Mouse (Mus musculus): ENCODE data around the gene Cdh13.

The Cdh13 gene

DNA sequence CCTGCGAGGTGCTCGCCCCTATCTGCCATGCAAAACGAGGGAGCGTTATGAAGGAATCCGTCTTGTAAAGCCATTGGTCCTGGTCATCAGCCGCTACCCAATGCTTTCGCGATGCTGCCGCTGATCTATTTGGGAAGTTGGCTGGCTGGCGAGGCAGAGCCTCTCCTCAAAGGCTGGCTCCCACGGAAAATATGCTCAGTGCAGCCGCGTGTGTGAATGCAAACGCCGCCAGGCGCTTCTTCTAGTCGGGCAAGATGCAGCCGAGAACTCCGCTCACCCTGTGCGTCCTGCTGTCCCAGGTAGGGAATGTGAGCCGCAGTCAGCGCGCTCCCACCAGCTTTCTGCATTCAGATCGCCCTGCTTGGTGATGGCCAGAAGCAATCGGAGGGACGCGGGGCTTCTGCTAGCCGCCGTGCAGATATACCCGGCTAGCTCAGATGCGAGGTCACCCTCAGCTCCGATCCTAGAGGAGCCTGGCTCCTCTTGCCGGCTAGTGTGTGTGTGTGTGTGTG, at the start of gene Cdh13:
Cdh13 (plus strand) TSS at position 134 of the 512 bp plus-strand sequence.
- peak; percentile 55 for DNase-seq (ENCODE audit: low spot score)

DNA sequence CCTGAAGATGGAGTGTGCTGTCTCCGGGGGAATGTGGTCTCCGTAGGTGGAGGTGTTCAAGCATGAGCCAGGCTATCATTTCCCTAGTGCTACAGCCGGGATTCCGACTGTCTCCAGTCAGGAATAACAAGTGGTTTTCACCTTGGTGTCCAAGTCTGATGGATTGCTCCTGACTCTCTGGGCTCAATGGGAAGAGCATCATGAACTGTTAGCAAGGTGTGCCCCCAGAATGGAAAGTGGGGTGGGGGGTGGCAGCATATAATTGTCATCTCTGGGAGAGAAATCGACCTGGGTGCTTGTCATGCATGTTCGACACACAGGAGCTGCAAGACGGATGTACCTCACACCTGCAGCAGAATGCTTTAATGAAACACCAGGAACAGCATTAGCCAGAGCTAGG, 47.9 kb upstream of the Cdh13 start:
- DNase-seq (ENCODE audit: low spot score): no peak

DNA sequence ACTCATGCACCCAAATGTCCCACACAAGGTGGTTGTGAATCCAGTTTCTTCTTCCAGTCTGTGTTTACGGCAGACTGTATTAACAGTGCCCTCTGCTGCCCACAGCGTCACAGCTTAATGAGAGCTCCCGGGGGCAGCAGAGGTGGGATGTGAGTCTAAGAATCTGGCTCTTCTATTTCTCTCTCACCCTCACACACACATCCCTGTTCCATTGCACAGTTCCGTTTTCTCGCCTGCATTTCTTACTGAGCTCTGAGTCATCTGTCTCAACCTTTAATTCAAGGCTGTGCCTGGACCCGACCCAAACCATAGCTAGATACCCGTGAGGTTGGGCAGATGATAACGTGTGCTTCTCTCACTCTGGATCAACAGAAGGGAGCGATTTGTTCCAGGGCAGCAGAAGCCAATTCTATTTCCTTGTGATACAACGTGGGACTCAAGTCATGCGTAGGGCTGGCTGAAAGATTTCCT, 46.3 kb upstream of the Cdh13 start:
- DNase-seq (ENCODE audit: low spot score): peak; percentile 37

DNA sequence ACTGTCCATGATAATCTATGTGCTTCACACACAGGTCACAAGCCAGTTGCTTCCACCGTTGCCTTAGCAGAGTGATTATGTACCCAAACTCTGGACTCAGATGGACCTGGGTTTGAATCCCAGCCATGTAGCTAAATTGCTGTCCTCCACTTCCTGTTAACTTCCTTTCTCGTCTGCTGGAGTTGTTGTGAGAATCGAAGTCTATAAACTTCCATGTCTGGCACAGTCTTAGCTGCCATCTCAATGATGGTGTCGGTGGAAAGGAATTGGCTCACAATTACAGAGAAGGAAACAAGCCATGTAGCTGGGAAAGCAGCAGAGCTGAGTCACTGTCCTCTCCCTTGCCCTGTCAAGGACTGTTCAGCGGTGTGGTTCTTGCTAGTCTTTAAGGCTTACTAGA, 45.4 kb upstream of the Cdh13 start:
- no peak for DNase-seq (ENCODE audit: low spot score)

DNA sequence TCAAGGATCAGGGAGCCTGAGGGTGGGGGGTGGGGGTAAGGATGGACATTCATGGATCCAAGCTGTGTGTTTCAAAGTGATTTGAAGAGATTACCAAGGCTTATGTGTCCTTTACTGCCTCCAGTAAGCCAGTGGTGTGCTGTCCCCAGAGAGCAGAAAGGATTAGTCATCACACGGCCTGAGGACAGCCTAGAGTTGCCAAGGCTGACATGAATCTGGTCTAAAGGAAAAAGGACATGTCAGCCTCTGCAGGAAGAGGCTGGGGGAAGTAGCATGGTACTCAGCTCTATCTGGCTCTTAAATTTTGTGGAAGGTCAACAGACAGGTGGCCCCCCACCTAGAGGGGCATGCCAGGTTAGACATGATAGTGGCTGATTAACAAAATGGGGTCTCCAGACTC, 44.3 kb upstream of the Cdh13 start:
- no peak for DNase-seq (ENCODE audit: low spot score)

DNA sequence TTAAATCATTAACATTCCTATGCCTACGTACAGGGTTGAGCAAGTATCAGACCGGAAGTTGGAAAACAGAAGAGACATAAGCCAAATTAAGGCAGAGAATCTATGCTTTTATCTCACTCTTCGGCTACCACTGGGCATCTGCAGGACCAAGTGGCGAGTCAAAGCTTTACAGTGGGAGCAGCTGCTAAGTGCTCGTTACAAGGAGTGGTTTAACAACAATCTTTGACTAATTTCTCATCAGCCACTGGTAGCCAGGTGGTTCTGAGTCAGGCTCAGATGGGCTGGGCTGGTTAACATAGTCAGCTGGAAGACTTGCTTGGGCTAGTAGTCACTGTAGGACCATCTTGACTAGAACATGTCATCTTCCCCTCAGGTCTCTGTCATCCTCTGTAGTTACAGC, 34.2 kb upstream of the Cdh13 start:
- DNase-seq (ENCODE audit: low spot score): no peak

DNA sequence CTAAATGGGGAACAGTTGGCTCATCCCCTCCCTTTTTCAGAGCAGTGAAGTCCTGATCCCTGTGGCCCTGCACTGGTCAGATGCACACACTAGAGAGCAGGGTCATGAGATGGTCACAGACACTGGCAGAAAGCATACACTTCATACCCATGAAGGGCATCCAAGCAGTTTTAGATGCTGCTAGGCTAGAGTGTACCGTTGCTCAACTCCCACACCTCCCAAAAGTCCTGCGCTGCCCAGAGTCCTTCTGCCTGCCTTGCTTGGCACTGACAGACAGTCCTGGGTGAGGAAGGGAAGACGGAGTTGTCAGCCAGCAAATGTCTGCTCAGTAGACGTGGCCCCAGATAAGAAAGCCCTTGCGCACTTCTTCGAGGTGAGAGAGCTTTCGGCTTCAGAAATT, 33.6 kb upstream of the Cdh13 start:
- no peak for DNase-seq (ENCODE audit: low spot score)

DNA sequence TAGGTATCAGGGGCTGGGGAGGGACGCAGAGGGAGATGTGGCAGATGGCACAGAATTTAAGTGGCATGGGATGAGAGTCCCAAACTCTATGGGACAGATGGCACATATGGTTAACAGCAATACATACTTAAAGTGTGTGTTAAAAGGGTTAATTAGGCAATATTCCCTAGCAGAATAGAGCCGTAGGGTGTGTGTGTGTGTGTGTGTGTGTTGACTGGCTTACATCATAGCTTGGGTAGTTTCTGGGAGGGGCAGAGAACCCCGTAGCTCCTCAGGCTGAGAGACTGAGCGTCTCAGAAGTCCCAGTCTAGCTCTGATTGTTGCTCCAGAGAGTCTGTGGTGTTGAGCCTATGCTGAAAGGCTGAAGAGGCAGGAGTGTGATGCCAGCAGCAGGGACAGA, 20.4 kb upstream of the Cdh13 start:
- DNase-seq (ENCODE audit: low spot score): no peak

DNA sequence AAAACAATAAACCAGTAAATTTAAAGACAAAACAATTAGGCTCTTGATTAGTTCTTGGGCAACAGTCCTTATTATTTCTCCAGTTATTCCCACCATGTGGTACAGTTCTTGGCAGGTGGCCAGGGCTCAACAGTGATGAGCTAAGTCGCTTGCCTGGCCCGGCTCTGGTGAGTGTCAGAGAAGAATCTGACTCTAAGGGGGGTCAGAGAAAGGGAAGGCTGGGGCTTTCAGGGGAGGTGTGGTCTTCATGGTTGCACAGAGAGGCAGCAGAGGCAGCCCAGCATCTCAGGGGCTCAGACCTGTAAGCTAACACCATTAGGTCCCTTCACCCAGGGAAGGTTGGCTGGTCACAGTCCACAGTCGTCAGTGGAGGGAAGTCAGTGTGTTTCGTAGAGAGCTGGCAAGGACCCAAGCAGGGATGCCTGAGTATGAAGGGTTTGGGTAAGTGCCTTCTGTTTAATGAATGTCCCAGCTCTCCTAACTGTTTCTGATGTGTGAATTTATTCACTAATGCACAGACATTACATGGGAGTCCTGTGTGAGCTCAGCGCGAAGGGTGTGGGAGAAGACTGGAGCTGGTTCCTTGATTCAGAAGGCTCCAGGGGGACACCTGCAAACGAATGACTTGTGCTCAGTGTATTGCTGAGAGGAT, 12.7 kb upstream of the Cdh13 start:
- no peak for DNase-seq (ENCODE audit: low spot score)

DNA sequence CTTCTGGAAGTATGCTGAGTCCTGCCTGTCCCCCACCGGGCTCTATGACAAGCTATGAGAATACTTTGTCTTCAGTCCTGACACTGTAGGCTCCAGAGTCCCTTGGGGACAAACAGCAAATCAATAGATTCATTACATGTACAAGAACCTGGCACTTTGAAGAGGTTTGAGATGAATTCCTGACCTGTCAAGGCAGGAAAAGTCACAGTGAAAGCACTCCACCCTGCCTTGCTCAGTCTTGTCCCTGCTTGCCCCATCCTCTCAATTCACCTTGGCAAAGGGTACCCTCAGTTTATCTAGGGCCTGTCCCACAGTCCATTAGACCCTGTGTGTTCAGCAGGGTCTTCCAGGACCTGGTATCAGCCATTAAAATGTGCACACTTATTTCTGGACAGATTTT, 11.0 kb upstream of the Cdh13 start:
- DNase-seq (ENCODE audit: low spot score): no peak

DNA sequence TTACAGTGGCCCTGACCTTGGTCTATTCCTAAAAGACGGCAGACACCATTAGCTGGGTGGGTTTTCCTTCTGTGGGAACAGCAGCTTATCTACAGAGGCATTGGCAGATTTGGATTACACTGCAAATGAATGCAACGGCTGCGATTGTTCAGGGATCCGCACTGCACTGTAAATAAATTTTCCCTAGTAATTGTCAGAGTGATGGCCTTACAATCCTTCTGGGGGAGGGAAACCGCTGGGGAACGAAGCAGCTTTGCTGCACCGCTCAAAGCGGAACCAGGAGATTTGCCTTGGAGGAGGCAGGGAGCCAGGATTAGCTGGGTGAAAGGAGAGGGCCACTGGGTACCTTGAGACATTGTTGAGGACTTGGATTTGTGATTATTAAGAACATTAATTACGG, 9.3 kb upstream of the Cdh13 start:
- no peak for DNase-seq (ENCODE audit: low spot score)

DNA sequence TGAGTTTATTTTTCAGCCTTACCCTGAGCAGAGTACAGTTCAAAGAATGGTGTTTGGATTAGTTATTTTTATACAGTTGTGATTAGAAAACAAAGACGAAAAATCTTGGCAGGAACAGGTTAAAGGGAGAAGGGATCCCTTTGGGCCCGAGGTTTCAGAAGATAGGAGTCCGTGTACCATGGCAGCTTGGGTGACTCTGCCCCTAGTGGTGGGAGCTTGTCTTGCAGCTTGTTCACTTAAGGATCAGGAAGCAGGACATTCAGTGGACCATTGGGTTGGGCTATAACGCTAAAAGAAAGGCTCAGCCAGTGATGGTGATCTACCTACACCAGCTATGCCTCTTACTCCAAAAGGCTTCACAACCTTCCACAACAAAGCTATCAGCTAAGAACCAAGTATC, 8.8 kb upstream of the Cdh13 start:
- DNase-seq (ENCODE audit: low spot score): peak; percentile 52

DNA sequence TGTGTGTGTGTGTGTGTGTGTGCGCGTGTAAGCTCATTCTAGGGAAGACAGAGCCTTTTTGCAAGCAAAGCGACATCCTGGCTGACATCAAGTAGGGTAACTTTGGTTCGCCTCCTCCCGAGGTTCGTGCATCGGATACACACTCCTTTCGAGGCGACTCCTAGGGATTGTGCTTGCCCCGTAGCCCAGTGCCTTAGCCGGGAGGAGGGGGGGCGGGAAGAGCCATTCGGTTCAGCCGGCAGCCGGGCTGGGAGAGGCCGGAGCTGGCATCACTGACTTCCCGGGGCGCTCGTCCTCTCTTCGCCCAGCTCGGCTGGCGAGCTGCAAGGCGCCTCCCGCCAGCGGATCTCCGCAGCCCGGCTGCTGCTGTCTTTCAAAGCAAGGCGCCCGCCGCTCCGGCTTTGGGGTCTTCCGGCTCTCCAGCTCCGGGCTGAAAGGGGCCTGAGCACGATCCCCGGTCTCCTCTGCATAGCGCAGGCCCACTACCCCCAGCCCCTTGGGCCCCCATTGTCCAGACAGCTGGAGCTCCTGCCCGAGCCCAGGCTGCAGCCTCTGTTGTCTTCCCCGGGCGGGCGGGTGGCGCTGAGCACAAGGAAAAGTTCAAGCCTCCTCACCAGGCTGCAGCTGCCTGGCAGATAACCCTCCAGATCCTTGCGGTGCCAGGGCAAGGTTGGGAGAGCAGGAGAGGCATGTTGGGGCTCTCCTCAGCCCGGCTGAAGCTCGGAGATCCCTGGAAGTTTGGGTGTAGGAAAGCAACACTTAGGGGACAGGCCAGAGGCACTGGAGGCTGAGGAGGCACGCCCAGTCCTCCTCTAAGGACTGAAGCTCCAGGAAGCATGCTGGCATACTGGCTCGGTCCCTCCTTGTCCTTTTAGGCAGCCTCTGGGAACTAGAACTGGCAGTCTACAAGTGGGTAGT, 838 bp downstream of the Cdh13 start:
- no peak for DNase-seq (ENCODE audit: low spot score)

DNA sequence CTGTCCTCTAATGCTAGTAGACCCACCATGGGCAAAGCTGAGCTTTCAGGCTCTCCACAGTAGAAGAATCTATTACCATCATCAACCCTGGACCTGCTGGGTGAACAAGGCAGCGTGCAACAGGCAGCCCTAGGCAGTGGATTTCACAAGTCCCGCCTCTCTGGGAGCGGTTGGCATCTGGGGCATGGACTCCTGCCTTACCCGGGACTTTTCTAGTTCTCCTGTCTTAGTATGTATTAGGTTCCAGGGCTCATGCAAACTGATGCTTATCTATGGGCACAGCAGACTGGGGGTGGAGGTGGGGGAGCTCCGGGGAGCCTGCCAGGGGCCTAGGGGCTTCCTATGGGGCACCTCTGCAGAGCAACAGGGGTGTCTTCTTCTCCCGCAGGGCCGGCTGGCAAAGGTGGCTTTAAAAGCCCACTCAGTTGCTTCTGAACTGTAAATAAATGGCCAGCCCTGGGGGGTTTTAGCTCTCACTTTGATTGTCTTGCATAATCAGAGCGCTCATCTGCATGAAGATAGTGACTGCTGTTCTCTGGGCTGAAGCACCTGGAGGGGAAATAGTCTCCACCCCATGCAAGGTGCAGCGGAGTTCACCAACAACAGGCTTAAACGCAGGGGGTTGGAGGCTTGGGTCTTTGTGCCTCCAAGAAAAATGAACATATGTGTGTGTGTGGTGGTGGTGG, 2.2 kb downstream of the Cdh13 start:
- no peak for DNase-seq (ENCODE audit: low spot score)

DNA sequence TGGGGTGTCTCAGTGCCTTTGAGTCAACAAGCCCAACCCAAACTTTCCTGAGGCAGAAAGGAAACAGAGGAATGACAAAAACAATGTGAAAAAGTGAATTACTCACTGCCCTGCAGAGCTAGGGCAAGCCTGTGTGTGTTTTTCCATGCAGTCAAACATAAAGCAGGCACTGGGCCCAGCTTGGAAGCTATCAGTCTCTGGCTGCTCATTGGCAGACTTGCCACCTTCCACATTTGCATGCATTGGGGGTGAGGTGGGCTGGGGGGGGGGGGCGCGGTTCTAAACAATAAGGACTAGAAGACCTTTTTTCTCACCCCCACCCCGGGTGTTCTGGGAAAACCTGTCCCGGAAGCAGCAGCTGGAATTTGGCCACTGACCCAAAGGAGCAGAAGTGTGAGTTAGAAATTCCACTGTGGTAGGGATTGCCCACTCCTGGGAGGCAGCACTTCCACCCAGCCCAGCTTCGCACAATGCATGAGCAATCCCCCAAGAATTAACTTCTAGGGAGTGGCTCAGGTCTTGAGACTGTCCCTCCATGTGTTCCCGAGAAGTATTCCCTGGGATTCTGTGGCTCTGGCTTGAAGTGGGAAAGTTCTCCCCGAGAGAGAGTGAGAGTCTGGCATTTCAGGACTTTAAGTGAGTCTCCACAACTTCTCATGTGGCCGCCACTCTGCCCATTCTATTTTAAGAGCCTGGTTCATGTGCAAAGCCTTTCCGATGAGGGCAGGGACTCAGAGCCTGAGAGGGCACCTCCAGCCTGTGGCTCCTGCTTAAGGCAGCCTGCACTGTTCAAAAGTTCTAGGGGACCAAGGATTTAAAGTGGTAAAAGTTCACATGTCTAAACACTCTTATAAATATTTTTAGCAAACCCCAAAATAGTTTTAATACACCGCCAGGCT, 3.0 kb downstream of the Cdh13 start:
- DNase-seq (ENCODE audit: low spot score): no peak

DNA sequence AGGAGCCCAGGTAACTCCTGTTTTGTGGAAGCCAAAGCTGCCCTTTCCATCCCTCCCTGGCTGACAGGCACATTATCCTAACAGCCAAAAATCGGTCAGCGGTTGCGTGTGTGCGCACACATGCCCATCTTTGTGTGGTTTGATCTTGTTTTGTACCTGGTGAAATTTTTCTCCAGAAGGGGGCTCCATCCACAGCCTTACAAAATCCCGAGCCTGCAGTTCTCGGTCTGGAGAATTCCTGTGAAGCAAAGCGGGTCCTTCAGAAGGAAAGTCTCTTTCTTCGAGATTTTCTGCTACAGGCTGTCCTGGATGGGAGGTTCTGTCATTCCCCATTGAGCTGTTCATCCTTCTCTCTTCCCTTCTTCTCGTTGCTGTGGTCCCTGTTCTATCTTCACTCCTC, 4.0 kb downstream of the Cdh13 start:
- DNase-seq (ENCODE audit: low spot score): no peak

DNA sequence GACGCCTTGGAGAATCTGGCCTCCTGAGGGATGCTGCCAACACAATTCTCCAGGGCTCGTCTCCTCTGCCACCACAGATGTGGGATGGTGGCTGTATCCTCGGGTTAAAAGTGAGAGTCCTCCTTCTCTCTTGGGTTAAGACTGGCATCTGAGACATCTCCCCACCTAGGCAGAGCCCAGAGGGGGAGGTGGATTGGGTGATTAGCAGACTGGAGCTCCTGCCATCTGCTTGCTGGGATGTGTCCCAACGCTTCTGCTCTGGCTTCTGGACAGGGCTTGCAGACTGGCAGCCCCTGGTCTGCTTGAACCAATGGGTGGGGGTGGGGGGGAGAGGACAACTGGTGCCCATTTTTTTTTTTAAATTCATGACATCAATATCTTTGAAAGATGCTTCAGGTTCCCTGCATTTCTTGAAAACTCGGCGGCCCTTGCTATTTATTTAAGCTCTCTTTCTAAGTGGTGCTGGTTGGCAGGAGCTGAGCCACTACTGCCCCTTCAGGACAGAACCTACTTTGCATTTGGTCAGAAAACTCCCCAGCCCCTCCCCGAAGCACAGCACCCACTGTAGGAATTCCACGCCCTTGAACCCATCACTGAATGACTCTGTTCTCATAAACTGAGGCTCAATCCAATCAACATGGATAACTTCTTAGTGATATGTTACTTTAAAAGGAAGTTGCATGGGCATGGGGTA, 4.9 kb downstream of the Cdh13 start:
- no peak for DNase-seq (ENCODE audit: low spot score)

DNA sequence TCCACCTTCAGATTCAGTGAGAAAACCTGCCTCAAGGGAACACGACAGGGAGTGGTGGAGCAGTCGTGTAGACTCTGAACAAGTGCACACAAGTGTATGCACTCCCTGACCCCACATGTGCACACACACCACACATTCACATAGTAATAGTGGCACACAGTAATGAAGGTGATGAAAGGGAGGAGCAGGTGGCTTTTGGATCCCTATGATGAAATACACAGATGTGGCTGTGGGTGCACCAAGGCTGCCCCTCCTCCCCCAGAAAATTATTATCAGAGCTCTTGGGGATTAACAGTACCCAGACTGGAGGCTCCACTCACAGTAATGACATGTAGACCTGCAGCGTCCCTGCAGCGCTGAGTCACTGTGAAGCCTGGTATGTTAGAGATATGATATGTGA, 5.6 kb downstream of the Cdh13 start:
- DNase-seq (ENCODE audit: low spot score): no peak

DNA sequence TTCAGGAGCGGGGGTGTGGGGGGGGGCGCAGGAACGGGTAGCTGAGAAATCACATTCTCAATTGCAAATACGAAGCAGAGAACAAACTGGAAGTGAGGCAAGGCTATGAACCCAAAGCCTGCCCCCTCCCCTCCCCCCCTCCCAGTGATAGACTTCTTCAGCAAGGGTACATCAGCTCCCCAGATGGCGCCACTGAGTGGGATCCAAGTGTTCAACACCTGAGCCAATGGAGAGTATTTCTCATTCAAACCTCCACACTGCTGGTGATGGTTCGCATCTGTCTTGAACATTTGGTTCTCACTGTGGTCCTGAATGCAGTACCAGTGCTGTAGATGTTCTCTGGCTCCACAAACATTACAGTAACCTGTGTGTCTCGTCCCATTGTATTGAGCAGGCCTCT, 6.0 kb downstream of the Cdh13 start:
- no peak for DNase-seq (ENCODE audit: low spot score)

DNA sequence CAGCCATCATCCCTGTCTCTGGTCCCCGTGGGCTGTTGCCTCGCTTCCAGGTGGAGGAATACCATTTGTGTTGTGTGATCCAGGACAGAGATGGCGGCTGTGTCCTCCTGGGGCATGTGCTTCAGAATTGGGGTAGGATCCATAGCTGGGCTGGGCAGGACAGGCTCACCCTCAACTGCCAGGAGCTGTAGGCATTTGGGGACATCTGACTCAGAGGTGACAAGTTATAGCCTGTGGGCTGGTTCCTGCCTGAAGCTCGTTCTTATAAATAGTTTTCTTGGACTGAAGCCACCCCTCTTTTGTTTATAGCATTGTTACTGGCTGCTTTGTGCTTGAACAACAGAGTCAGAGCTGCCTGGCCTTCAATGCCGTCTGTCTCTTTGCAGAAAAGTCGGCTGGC, 6.7 kb downstream of the Cdh13 start:
- no peak for DNase-seq (ENCODE audit: low spot score)

DNA sequence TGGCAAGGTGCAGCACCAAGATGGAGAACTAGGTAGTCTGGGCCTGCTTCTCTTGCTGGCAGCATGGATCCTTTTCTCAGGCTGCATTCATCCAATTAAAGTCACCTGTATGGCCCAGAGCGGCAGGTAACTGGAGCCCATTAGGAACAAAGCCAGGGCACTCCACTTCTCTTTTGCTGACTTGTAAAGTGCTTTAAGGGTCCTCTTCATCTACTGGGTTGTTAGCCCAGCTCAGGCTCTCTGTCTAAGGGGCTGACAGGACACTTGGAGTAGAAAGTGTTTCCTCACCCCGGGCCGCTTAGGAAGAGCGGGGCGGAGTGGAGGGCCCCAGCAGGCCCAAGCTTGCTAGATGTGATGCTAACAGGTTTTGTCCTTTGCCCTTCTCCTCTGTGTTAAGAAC, 12.9 kb downstream of the Cdh13 start:
- no peak for DNase-seq (ENCODE audit: low spot score)
